Mouse (Mus musculus): ENCODE results near the gene Ccdc151.

DNA sequence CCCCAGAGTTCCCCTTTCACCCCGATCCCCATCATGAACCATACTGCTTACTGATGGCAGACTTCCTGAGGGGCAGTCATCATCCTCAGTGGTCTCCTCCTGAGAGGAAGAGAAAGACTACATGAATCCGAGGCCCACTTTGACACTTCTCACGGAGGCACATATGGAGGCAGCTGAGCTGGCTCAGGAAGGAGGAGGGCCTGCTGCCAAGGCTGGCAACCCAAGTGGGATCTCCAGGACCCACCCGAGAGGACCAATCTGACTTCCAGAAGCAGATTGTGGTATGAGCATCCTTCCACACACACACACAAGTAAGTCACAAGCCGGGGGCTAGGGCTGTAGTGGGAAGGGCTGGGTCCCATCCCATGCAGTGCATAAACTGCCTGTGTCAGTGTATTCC is 25.1 kb downstream of the Ccdc151 start:
- no peak for TF ChIP-seq POLR2A (IDR thresholded peaks at IDR 0.05; ENCODE audit: insufficient read depth, low read depth, low read length)
- no peak for TF ChIP-seq CTCF (IDR thresholded peaks at IDR 0.05; ENCODE audit: insufficient read depth, low read depth, low read length)

Data from olfactory bulb, adult 2 months (tissue).